Mouse (Mus musculus) megakaryocyte, embryonic 14.5 days (primary cell): ENCODE measurements at regions not wholly inside any gene's neighbourhood (a gene's known extent, or its start where the extent isn't known, plus 50 kb on each side); places are given as distances from the start of the nearest gene placed in this dataset.

Experiments used
- FLI1 ChIP-seq: IDR thresholded peaks from 2 replicates; pipeline ENCODE4 v1.6.1; 2012; ENCODE audit warnings: low read length, inconsistent platforms, mixed read lengths
- GATA1 ChIP-seq: IDR thresholded peaks from 3 replicates; pipeline ENCODE4 v1.6.1; 2012; ENCODE audit warnings: mixed read lengths, low read length, inconsistent platforms, borderline replicate concordance

DNA sequence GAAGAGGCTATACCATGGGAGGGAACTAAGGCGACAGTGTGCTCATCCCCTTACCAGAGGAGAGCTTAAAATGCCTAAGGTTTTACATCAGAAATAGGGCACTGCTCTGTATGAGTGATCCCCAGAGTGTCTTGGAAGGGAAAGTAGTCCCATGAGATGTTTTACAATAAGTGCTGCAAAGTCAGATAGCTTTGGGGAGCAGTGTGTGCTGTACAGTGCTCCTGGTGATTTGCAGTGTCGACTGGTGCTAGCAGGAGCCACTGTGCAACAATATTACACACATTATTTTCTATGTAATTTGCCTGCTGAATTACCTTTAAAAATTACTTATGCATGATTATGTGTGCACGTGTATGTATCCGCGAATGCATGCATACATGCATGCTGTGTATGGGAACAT is 314.3 kb upstream of the Mtpn start:
- TF ChIP-seq FLI1 = no peak
- TF ChIP-seq GATA1 = no peak
